Mouse (Mus musculus): ENCODE data around the gene Ttll5.

GRCm38 (mm10) chr12:85986024-85986423 is 161.6 kb downstream of the Ttll5 start:
- TF ChIP-seq POLR2A (IDR thresholded peaks at IDR 0.05; ENCODE audit: borderline replicate concordance, insufficient read depth, low read length) (no peak), CTCF (IDR thresholded peaks at IDR 0.05; ENCODE audit: borderline replicate concordance, insufficient read depth, low read depth, low read length) (no peak)

Measured in cerebellum, adult 2 months (tissue).